Mouse (Mus musculus): Measurements from ENCODE around the gene Vmn1r217. TPM values are rescaled to one million over a fixed set of nuclear protein-coding genes. Genes with fewer than 3 reads are reported as not detected.
"Not testable (repeated sequence)": the region's sequence is repeated elsewhere in the genome, so short reads cannot be mapped to it uniquely, and the experiment has no call there.

Gene Vmn1r217
- not detected in 2 replicates for polyA plus RNA-seq (2015; fragmentation: Nextera tagmentation; extraction: Ambion mirVana)

GRCm38 (mm10) chr13:23118126-23118525, at the start of gene Vmn1r217:
Gene Vmn1r217, minus strand, starts transcription at chr13:23118226.
- H3K27me3 ChIP-seq; H3K27ac ChIP-seq (replicated peaks); ATAC-seq (ENCODE audit: low read depth); H3K9ac ChIP-seq; H3K4me3 ChIP-seq; H3K4me1 ChIP-seq (replicated peaks); H3K9me3 ChIP-seq; H3K4me2 ChIP-seq; H3K36me3 ChIP-seq: not testable (repeated sequence)
- 77% methylated on average over 1 of the region's 1 CpGs for WGBS

DNA sequence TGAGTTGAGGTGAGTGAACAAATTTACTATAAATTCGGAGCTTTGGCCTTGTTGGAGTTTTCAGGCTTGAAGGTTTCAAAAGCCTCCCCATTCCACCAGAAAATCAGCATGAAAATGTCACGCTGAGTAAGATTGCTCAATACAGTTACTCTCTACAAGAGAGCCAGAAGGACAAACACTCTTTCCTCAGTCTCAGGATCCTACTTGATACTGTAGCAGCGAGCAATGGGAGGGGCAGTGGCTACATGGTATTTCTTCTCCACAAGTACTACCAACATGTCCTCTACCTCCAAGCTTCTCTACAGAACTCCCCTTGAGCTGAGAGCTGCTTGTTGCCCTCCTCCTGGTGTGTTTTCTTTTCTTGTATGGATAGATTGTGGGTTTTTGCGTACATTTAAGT, 48.4 kb upstream of the Vmn1r217 start:
- H3K27ac ChIP-seq (replicated peaks); H3K9me3 ChIP-seq; H3K9ac ChIP-seq; H3K4me1 ChIP-seq (replicated peaks); H3K36me3 ChIP-seq; H3K27me3 ChIP-seq; H3K4me2 ChIP-seq; H3K4me3 ChIP-seq; ATAC-seq (ENCODE audit: low read depth): not testable (repeated sequence)
- WGBS = 85% methylated on average over 4 of the region's 4 CpGs

DNA sequence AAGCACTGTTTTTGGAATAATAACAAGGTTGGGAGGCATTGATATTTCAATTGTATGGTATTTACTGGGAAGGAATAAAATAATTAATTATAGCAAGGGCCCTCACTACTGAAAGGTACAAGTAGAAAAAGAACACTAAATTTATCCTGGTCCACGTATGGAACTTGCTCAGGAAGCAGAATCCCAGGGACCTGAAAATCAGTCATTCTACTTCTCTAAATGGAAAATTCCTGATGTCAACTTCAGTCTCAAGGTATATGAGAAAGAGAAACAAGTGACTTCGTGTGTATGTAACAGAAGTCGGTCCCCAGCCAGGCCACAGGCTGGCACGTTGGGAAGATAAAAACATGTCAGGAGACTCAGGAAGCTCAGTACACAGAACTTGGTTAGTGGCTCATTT, 41.0 kb upstream of the Vmn1r217 start, which contains the start of gene Vmn1r219:
Gene Vmn1r219, plus strand, starts transcription at position 301 of the 400 bp plus-strand sequence.
- Histone ChIP-seq H3K4me1 (replicated peaks) (no peaks in the 10 kb centered on the region), H3K4me3 (no peak within 1 kb of the TSS), H3K9ac (no peak within 1 kb of the TSS), H3K27ac (replicated peaks) (no peak within 1 kb of the TSS), H3K36me3 (no peaks in the 10 kb centered on the region), H3K9me3 (no peaks in the 10 kb centered on the region), H3K4me2 (no peak within 1 kb of the TSS), H3K27me3 (no peaks in the 10 kb centered on the region)
- no peak for ATAC-seq (ENCODE audit: low read depth)
- WGBS = 86% methylated on average over 4 of the region's 4 CpGs

DNA sequence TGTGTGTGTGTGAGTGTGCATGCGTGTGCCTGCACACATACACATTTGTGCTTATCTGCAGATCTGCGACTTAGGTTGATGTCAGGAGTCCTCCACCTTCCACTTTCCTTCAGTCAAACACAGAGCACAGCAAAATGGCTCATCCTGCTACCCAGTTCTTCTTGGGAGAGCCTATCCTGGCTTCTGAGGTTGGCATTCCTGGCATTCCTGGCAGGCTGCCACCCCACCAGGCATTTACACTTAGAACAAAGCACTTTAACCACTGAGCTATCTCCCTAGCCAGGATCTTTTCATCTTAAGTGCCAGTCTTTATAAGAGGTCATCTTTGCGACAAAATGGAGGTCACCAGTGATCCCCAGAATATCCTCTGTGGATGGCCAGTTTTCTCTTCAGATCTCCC, 39.8 kb upstream of the Vmn1r217 start:
- Histone ChIP-seq H3K27me3 (no peaks in the 10 kb centered on the region), H3K4me2 (no peak overlapping the region), H3K9me3 (no peaks in the 10 kb centered on the region), H3K9ac (no peak overlapping the region), H3K4me3 (no peak overlapping the region), H3K4me1 (replicated peaks) (no peaks in the 10 kb centered on the region), H3K27ac (replicated peaks) (no peak overlapping the region), H3K36me3 (no peaks in the 10 kb centered on the region)
- WGBS = 72% methylated on average over 2 of the region's 3 CpGs
- ATAC-seq (ENCODE audit: low read depth) = no peak

GRCm38 (mm10) chr13:23138880-23139279, 20.9 kb upstream of the Vmn1r217 start:
- ATAC-seq (ENCODE audit: low read depth) = no peak
- H3K9me3 ChIP-seq = no peaks in the 10 kb centered on the region
- H3K4me2 ChIP-seq = no peak overlapping the region
- H3K4me3 ChIP-seq = no peak overlapping the region
- WGBS = 89% methylated on average over 2 of the region's 2 CpGs
- H3K9ac ChIP-seq = no peak overlapping the region
- no peaks in the 10 kb centered on the region for H3K27me3 ChIP-seq
- no peaks in the 10 kb centered on the region for H3K36me3 ChIP-seq
- no peaks in the 10 kb centered on the region for H3K4me1 ChIP-seq (replicated peaks)
- H3K27ac ChIP-seq (replicated peaks) = no peak overlapping the region

- no peak for ATAC-seq (ENCODE audit: low read depth)
- Histone ChIP-seq H3K4me3 (no peak overlapping the region), H3K9ac (no peak overlapping the region), H3K4me2 (no peak overlapping the region), H3K9me3 (no peaks in the 10 kb centered on the region), H3K4me1 (replicated peaks) (no peaks in the 10 kb centered on the region), H3K27me3 (no peaks in the 10 kb centered on the region), H3K27ac (replicated peaks) (no peak overlapping the region), H3K36me3 (no peaks in the 10 kb centered on the region)
- WGBS = 62% methylated on average over 1 of the region's 1 CpGs
Measured at GRCm38 (mm10) chr13:23133501-23133900, 15.5 kb upstream of the Vmn1r217 start.

DNA sequence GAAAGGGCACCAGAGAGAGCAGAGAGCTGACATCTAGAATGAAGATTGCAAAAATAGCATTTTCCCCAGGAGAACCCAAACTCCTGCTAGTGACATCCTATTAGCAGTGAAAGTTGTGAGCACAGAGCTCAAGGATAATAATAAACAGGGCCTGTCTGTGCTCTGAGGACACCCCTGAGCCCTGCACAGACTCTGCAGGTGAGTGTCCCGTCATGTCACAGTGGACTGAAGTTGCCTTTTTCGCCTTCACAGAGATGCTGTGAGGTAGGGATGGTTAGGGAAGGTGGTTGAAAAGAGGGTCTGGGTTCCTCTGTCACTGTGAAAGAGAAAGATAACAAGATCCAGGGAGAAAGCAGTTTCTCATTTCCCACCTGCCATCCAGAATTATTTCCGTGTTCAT, 15.1 kb upstream of the Vmn1r217 start, which contains the start of gene Vmn1r218:
Gene Vmn1r218, plus strand, starts transcription at position 57 of the 400 bp plus-strand sequence.
- Histone ChIP-seq H3K4me3 (no peak within 1 kb of the TSS), H3K27ac (replicated peaks) (no peak within 1 kb of the TSS), H3K4me2 (no peak within 1 kb of the TSS), H3K36me3 (no peaks in the 10 kb centered on the region), H3K27me3 (no peaks in the 10 kb centered on the region), H3K9ac (no peak within 1 kb of the TSS), H3K9me3 (no peaks in the 10 kb centered on the region), H3K4me1 (replicated peaks) (no peaks in the 10 kb centered on the region)
- ATAC-seq (ENCODE audit: low read depth) = no peak
- WGBS = 80% methylated on average over 3 of the region's 3 CpGs

DNA sequence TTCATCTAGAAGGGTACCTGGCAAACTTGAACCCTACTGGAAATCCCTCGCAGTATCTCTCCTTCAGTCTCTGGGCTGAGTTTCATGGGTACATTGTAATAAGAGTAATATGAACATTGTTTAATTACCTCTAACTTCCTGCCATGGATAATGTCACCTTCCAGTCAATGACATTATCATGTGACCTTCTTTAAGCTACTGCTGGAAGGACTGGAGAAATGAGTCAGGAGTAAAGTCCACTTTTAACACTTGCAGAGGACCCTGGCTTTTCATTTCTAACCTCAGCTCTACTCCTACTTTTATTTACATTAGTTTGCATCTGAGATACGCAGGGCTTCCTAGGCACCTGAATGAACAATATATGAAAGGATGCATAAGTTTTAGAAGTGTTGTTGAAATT, 2.6 kb upstream of the Vmn1r217 start:
- H3K27ac ChIP-seq (replicated peaks) = no peak overlapping the region
- no peaks in the 10 kb centered on the region for H3K36me3 ChIP-seq
- no peaks in the 10 kb centered on the region for H3K27me3 ChIP-seq
- H3K4me3 ChIP-seq = no peak overlapping the region
- no peaks in the 10 kb centered on the region for H3K4me1 ChIP-seq (replicated peaks)
- H3K4me2 ChIP-seq = no peak overlapping the region
- WGBS = 93% methylated on average over 2 of the region's 2 CpGs
- H3K9ac ChIP-seq = no peak overlapping the region
- ATAC-seq (ENCODE audit: low read depth) = no peak
- H3K9me3 ChIP-seq = no peaks in the 10 kb centered on the region

DNA sequence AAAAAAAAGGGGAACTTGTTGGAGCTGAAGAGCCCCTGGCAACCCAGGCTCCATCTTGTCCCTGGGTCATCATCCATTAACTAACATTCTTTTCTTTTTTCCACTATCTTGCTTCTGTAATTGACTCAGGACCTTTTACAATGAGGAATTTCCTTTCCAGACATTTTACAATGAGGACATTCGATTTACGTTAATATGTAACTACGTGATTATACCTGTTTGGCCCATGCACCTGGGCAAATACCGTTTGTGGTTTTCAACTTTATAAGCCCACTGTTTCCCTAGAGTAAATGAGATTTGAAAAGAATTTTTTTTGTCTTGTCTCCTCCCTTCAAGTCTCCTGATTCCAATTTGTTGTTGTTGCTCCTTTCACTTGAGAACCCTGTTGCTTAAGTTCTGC, 23.6 kb downstream of the Vmn1r217 start:
- no peaks in the 10 kb centered on the region for H3K27me3 ChIP-seq
- no peak overlapping the region for H3K27ac ChIP-seq (replicated peaks)
- H3K4me1 ChIP-seq (replicated peaks) = no peaks in the 10 kb centered on the region
- H3K9ac ChIP-seq = no peak overlapping the region
- no peaks in the 10 kb centered on the region for H3K36me3 ChIP-seq
- 90% methylated on average over 4 of the region's 4 CpGs for WGBS
- no peak overlapping the region for H3K4me3 ChIP-seq
- ATAC-seq (ENCODE audit: low read depth) = no peak
- H3K4me2 ChIP-seq = no peak overlapping the region
- H3K9me3 ChIP-seq = no peaks in the 10 kb centered on the region

GRCm38 (mm10) chr13:23069312-23069711, 48.7 kb downstream of the Vmn1r217 start:
- Histone ChIP-seq H3K4me3 (no peak overlapping the region), H3K9ac (no peak overlapping the region), H3K27me3 (no peaks in the 10 kb centered on the region), H3K36me3 (no peaks in the 10 kb centered on the region), H3K27ac (replicated peaks) (no peak overlapping the region), H3K4me1 (replicated peaks) (no peaks in the 10 kb centered on the region), H3K4me2 (no peak overlapping the region), H3K9me3 (no peaks in the 10 kb centered on the region)
- WGBS = 91% methylated on average over 2 of the region's 2 CpGs
- no peak for ATAC-seq (ENCODE audit: low read depth)

- H3K4me2 ChIP-seq = no peak within 1 kb of the TSS
- H3K9ac ChIP-seq = no peak within 1 kb of the TSS
- no peaks in the 10 kb centered on the region for H3K4me1 ChIP-seq (replicated peaks)
- no peak within 1 kb of the TSS for H3K27ac ChIP-seq (replicated peaks)
- no peaks in the 10 kb centered on the region for H3K27me3 ChIP-seq
- WGBS = 71% methylated on average over 1 of the region's 1 CpGs
- H3K9me3 ChIP-seq = no peaks in the 10 kb centered on the region
- no peaks in the 10 kb centered on the region for H3K36me3 ChIP-seq
- ATAC-seq (ENCODE audit: low read depth) = no peak
- H3K4me3 ChIP-seq = no peak within 1 kb of the TSS
Measured at GRCm38 (mm10) chr13:23067725-23068124, 50.3 kb downstream of the Vmn1r217 start, which contains the start of gene Vmn1r215. Gene Vmn1r215, plus strand, starts transcription at chr13:23068025.

DNA sequence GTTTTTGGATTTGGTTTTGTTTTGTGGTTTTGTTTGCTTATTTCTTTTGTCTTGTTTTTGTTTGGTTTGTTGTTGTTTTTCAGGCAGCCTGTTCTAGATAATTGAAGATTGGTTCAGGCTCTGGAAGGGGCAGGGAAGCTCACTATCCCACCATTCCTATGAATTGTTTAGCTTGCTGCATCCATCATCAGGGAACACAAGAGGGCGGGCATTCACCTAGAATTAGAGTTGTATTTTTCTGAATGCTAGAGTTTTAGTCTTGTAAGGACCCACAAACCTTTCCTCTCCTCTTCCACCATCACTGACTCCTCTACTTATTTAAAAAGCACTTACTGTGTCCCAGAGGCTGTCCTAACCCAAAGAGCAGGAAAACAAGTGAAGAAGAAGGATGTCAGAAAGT, 60.2 kb downstream of the Vmn1r217 start:
- 44% methylated on average over 1 of the region's 1 CpGs for WGBS
- Histone ChIP-seq H3K36me3 (no peaks in the 10 kb centered on the region), H3K27ac (replicated peaks) (no peak overlapping the region), H3K4me1 (replicated peaks) (no peaks in the 10 kb centered on the region), H3K4me2 (no peak overlapping the region), H3K4me3 (no peak overlapping the region), H3K9ac (no peak overlapping the region), H3K27me3 (no peaks in the 10 kb centered on the region), H3K9me3 (no peaks in the 10 kb centered on the region)
- no peak for ATAC-seq (ENCODE audit: low read depth)

Measured in neural tube, embryonic 13.5 days (tissue).